Mouse (Mus musculus) intestine, embryonic 15.5 days (tissue): ENCODE results near the gene Gpr132. TPM values are rescaled to one million over a fixed set of nuclear protein-coding genes. Genes with fewer than 3 reads are reported as not detected.
A peak's percentile ranks its signal among the peaks of the same experiment; 100 is the strongest.

ENCODE experiments used
- ATAC-seq: fragments of 200-750 bp; cut with Nextera tagmentation; 2 replicates; pipeline ENCODE4 v1.8.0; 2017; ENCODE audit warnings: moderate TSS enrichment, moderate library complexity
- H3K27ac ChIP-seq: fragments of 300-500 bp; sonication (generic); 2 replicates; pipeline ENCODE4 v1.5.1; 2015; ENCODE audit warnings: mild to moderate bottlenecking, inconsistent platforms
- H3K27me3 ChIP-seq: fragments of 300-500 bp; sonication (generic); replicated peaks from 2 replicates; pipeline ENCODE4 v1.6.1; 2015; ENCODE audit warnings: inconsistent platforms
- H3K36me3 ChIP-seq: fragments of 300-500 bp; sonication (generic); 2 replicates; pipeline ENCODE4 v1.6.1; 2015; ENCODE audit warnings: inconsistent platforms
- H3K4me1 ChIP-seq: fragments of 300-500 bp; sonication (generic); replicated peaks from 2 replicates; pipeline ENCODE4 v1.6.1; 2015; ENCODE audit warnings: inconsistent platforms
- H3K4me2 ChIP-seq: fragments of 300-500 bp; sonication (generic); replicated peaks from 2 replicates; pipeline ENCODE4 v1.6.1; 2015; ENCODE audit warnings: mild to moderate bottlenecking, inconsistent platforms
- H3K4me3 ChIP-seq: fragments of 300-500 bp; sonication (generic); replicated peaks from 2 replicates; pipeline ENCODE4 v1.5.1; 2015; ENCODE audit warnings: inconsistent platforms
- H3K9ac ChIP-seq: fragments of 300-500 bp; sonication (generic); 2 replicates; pipeline ENCODE4 v1.6.1; 2015; ENCODE audit warnings: inconsistent platforms
- H3K9me3 ChIP-seq: fragments of 300-500 bp; sonication (generic); 2 replicates; pipeline ENCODE4 v1.6.1; 2016; ENCODE audit warnings: inconsistent platforms
- WGBS: fragments of 180-500 bp; shearing (Covaris S2); methylation state at CpG from one replicate; pipeline ENCODE4 v1.1.7; 2015; 5-methylcytosine and 5-hydroxymethylcytosine counted together
- polyA plus RNA-seq: library from polyadenylated mRNA; unstranded; fragments of >200 nt; fragmentation: Nextera tagmentation; extraction: Ambion mirVana; gene quantifications from 2 replicates; pipeline ENCODE4 v1.2.1, GENCODE M21; 2015

Gpr132 gene
- polyA plus RNA-seq, 1 experiment from 2014 or later: 0.24 TPM

DNA sequence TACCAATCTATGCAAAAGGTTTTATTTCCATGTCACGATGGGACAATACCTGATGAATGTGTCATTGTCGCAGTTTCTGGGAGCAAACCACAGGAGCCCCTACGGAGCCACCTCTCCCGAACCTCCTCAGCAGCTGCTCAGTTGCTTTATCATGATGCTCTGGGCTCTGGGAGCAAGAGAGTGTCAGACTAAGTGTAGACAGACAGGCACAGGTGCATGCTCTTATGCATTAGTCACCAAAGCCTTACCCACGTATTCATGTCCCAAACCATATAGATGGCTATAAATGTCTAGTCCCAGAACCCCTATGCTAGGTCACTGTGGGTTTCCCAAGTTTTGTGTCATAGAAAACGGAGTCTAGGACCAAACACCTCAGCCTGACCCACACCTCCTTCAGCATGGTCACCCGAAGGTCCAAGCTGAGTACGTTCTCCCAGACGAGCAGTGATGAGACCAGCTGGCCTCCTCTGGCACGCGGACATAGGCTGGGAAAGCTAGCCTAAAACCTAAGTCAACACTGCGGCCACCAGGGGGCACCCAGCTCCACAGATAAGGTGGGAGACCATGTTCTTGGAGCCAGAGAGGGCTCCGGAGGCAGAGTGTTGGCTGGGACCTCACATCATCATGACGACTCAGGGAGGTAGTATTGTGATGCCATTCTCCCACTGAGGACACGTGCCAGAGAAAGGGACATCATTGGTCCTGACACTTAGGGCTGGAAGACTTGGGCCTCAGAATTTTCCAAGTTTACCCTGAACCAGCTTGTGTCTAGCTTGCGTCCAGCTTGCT is 7.4 kb upstream of the Gpr132 start:
- H3K9me3 ChIP-seq: no peaks in the 10 kb centered on the region
- ATAC-seq: peak; percentile 45
- H3K4me1 ChIP-seq: peaks cover 37% of the 10 kb centered on the region
- WGBS: 25% methylated on average over 16 of the region's 16 CpGs
- no peak overlapping the region for H3K4me2 ChIP-seq
- H3K27ac ChIP-seq: no peak overlapping the region
- no peak overlapping the region for H3K9ac ChIP-seq
- no peak overlapping the region for H3K4me3 ChIP-seq
- no peaks in the 10 kb centered on the region for H3K36me3 ChIP-seq
- peaks cover 52% of the 10 kb centered on the region for H3K27me3 ChIP-seq

DNA sequence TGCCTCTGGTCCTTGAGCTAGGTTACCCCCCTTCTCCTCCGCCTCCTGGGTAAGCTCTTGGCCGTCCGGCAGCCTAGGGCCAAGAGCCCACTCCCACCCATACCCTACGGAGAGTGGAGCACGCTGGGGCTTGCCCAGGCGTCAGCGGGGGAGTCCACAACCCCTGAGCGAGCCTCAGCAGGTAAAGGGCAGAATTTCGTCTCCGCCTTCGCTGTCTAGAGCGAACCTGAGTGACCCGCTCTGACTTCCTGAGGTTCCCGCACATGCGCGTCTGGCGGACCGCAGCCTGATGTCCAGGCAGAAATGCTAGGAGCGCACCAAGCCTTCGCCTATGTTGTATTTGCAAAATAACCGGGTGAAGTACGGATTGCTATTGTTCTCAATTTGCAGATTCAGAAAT is 6.2 kb upstream of the Gpr132 start:
- peaks cover 43% of the 10 kb centered on the region for H3K4me1 ChIP-seq
- no peak for ATAC-seq
- H3K4me2 ChIP-seq: peak overlapping the region; percentile 58
- H3K27me3 ChIP-seq: peaks cover 52% of the 10 kb centered on the region
- no peak overlapping the region for H3K27ac ChIP-seq
- no peaks in the 10 kb centered on the region for H3K9me3 ChIP-seq
- peak overlapping the region; percentile 24 for H3K4me3 ChIP-seq
- WGBS: 13% methylated on average over 22 of the region's 22 CpGs
- H3K36me3 ChIP-seq: no peaks in the 10 kb centered on the region
- no peak overlapping the region for H3K9ac ChIP-seq

DNA sequence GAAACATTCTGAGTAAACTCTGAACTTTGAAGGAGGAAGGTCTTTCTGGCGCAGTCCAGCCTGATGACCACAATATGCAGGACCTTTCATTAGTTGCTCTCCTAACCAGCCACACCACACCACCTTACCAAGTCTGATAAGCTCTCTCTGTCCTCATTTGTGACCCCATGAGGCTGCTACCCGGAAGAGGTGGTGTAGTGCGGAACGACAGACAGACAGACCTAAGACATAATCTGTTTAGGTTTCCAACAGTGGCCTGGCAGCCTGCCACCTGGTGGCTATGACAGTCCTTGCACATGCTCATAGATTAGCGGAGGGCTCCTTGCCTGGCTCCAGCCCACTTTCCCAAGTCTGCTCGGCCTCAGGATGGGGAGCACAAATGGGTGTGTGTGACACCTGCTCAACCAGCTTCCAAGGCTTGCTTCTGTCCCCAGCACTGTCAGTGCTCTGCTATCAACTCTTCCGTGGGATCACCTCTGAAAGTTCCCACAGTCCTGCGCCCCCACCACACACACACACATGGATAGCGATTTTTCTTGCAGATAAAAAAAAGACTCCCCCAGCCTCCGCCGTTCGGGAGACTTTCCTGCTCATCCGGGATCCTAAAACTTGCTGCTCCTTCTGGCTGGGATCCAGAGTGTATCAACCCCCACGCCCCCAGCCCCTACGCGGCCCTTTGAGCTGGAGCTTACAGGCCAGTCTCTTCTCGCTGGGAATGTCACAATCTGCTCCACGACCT is 5.6 kb upstream of the Gpr132 start:
- H3K4me3 ChIP-seq: peak overlapping the region; percentile 24; the same call in 1 of the 2 replicates
- no peaks in the 10 kb centered on the region for H3K36me3 ChIP-seq
- no peaks in the 10 kb centered on the region for H3K9me3 ChIP-seq
- ATAC-seq: 0 out of 2 replicates have a peak, but pooled peaks have one; percentile 12
- peaks cover 43% of the 10 kb centered on the region for H3K4me1 ChIP-seq
- 19% methylated on average over 18 of the region's 18 CpGs for whole genome bisulfite sequencing
- H3K9ac ChIP-seq: no peak overlapping the region
- H3K27ac ChIP-seq: no peak overlapping the region
- H3K27me3 ChIP-seq: peaks cover 47% of the 10 kb centered on the region
- H3K4me2 ChIP-seq: peak overlapping the region; percentile 58

DNA sequence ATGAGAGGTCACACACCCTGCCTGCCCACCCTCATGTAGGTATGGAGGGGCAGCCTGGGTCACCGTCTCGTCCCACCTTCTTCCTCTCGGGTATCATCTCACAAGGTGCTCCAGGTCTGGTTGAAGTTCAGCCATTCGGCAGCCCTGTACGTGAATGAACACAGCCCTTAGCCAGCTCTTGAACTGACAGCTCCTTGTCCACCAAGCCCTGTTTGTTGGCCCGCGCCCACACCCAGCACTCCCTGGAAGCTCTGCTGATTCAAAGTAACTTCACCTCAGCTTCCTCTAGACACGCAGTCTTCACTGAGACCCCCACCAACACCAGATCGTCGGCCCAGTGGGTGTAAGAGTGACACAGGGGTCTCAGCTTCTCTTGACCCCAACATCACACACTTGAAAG is 5.0 kb upstream of the Gpr132 start:
- ATAC-seq: no peak
- Histone ChIP-seq H3K4me1 (peaks cover 45% of the 10 kb centered on the region), H3K27ac (no peak overlapping the region), H3K9ac (no peak overlapping the region), H3K36me3 (no peaks in the 10 kb centered on the region), H3K4me3 (no peak overlapping the region), H3K27me3 (peaks cover 42% of the 10 kb centered on the region), H3K9me3 (no peaks in the 10 kb centered on the region), H3K4me2 (no peak overlapping the region)
- 80% methylated on average over 10 of the region's 10 CpGs for WGBS

DNA sequence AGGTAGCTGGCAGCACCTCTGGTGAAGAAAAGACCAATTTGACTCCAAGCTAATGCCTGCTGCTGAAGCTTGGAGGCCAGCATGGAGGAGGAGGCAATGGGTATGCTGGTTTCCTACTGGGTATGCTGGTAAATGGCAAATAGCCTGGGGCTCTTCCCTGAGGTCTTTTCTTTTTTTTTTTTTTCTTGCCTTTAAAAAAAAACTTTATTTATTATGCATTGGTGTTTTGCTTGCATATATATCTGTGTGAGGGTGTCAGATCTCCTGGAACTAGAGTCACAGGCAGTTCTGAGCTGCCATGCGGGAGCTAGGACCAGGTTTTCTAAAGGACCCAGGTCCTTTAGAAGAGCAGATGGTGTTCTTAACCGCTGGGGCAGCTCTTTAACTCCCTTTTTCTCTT is 3.2 kb upstream of the Gpr132 start:
- no peak for ATAC-seq
- Histone ChIP-seq H3K4me3 (no peak overlapping the region), H3K9me3 (no peaks in the 10 kb centered on the region), H3K9ac (no peak overlapping the region), H3K4me1 (peaks cover 31% of the 10 kb centered on the region), H3K36me3 (no peaks in the 10 kb centered on the region), H3K27ac (no peak overlapping the region), H3K4me2 (no peak overlapping the region), H3K27me3 (peaks cover 25% of the 10 kb centered on the region)
- WGBS: 87% methylated on average over 2 of the region's 2 CpGs

DNA sequence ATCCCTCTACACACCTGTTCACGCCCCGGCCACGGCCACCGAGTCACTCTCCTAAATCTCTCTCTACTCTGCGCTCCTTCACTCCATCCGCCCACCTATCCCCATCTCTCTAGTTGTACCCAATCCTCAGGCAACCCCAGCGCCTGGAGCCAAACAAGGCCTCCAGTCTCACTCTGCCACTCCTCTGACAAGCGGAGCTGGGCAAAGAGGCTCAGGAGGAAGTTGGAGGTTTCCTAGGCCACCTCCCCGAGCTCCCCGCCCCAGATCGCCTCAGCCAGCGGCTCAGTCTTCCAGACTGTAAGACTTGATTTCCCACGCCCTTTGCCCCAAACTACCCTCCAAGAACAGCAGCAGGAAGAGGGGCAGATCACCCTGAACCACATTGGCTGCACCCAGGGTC is 2.7 kb upstream of the Gpr132 start:
- peak; percentile 28 for ATAC-seq
- H3K4me1 ChIP-seq: peaks cover 26% of the 10 kb centered on the region
- H3K9me3 ChIP-seq: no peaks in the 10 kb centered on the region
- no peak overlapping the region for H3K9ac ChIP-seq
- no peaks in the 10 kb centered on the region for H3K36me3 ChIP-seq
- H3K27ac ChIP-seq: no peak overlapping the region; the same call in 1 of the 2 replicates
- 0 out of 2 replicates have a peak overlapping the region, but pooled peaks have one; percentile 4 for H3K4me2 ChIP-seq
- no peak overlapping the region for H3K4me3 ChIP-seq
- WGBS: 46% methylated on average over 13 of the region's 13 CpGs
- H3K27me3 ChIP-seq: peaks cover 20% of the 10 kb centered on the region

DNA sequence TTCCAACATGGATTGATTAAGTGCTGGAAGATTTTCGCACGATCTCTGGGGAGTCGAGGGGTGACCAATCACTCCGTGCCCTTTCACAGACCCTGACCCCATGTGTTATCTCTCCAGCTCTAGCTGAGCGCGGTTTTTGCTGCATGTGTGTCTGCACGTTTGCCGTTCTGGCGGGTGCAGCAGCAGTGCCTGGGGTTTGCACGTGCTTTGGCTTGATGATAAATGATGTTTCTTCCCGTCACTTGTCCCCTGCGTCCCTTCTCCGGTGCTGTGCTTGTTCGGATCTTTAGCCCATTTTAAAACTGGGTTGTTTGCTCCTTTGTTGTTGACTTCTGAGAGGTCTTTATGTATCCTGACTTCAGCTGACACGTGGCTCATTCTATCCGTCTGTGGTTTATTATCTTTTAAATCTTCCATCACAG is 1.8 kb upstream of the Gpr132 start:
- no peak for ATAC-seq
- 9% methylated on average over 16 of the region's 16 CpGs for WGBS
- H3K4me2 ChIP-seq: no peak overlapping the region
- H3K4me3 ChIP-seq: no peak overlapping the region
- no peak overlapping the region for H3K27ac ChIP-seq
- no peak overlapping the region for H3K9ac ChIP-seq
- H3K4me1 ChIP-seq: peaks cover 26% of the 10 kb centered on the region
- H3K27me3 ChIP-seq: peaks cover 12% of the 10 kb centered on the region
- H3K36me3 ChIP-seq: no peaks in the 10 kb centered on the region
- no peaks in the 10 kb centered on the region for H3K9me3 ChIP-seq

DNA sequence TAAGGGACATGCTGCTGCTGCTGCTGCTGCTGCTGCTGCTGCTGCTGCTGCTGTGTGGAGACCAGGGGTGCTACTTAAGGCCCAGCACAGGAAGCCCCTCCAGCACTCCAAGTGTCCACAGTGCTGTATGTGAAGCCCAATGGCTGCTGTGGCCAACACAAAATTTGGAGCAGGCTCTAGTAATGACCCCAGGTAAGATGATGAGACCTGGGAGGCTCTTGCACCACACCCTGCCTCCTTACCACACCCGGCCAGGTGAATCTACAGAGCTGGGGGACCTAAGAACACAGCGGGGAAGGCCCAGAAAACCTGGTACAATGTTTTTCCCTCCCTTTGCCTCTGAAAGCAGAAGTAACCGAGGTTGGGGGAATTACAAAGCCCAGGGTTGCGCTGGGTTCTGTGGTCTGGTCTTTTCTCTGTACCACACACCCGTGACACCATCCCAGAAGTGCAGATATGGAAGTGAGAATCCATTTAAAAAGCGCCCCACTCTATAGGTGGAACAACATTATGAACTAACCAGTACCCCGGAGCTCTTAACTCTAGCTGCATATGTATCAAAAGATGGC is 838 bp downstream of the Gpr132 start:
- Histone ChIP-seq H3K4me3 (no peak overlapping the region), H3K27me3 (no peaks in the 10 kb centered on the region), H3K4me1 (peaks cover 16% of the 10 kb centered on the region), H3K4me2 (no peak overlapping the region), H3K36me3 (no peaks in the 10 kb centered on the region), H3K9me3 (no peaks in the 10 kb centered on the region), H3K27ac (no peak overlapping the region), H3K9ac (no peak overlapping the region)
- no peak for ATAC-seq
- WGBS: 86% methylated on average over 7 of the region's 7 CpGs

DNA sequence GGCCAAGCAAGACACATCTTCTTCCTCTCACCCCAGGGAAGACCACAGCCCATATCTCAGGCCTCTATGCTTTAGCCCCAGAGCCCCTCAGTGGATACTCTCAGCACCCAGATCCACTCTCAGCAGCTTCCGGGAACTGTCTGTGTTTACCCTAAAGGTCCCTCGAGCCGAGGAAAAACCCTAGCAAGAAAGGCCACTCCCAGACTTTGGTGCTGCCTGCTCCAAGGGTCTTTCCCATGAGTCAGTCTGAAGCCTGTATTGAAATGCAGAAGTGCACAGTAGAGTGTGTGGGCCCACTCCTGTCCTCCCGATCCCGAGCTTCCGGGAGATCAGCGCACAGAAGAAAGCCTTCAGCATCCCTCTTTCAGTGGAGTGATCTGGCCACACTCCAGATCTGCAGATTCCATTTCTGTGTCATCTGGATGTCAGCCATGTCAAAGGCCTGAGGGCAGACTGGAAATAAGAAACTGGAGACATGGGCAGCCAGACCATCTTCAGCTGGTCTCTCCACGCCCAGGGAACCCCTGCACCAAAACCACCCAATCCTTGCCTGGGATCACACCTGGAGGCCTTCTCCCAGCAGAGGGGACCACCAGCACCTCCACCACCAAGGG is 1.5 kb downstream of the Gpr132 start:
- no peaks in the 10 kb centered on the region for H3K9me3 ChIP-seq
- 54% methylated on average over 8 of the region's 8 CpGs for WGBS
- H3K36me3 ChIP-seq: no peaks in the 10 kb centered on the region
- no peak overlapping the region for H3K4me3 ChIP-seq
- H3K9ac ChIP-seq: no peak overlapping the region
- H3K4me1 ChIP-seq: peaks cover 16% of the 10 kb centered on the region
- H3K27ac ChIP-seq: no peak overlapping the region
- no peak for ATAC-seq
- no peak overlapping the region for H3K4me2 ChIP-seq
- no peaks in the 10 kb centered on the region for H3K27me3 ChIP-seq

DNA sequence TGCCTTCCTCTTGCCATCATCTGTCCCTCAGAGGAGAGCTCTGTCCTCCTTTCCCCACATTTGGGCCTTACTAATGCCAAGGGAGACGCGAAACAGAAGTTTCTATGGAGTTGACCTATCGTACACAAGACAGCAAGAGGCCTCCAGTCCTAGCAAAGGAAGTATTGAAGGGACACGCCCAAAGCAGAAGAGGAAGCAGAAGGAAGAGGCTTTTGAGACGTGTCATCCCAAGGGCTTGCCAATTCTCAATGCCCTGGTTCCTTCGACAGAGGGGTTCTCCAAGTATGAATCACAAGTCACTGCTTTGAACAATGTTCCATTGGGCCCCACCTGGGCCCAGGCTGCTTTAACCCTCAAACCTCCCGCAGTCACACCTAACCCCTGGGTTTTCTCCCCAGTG is 3.2 kb downstream of the Gpr132 start:
- no peak overlapping the region for H3K27ac ChIP-seq
- H3K4me2 ChIP-seq: no peak overlapping the region
- no peak overlapping the region for H3K4me3 ChIP-seq
- H3K9me3 ChIP-seq: no peaks in the 10 kb centered on the region
- peaks cover 9% of the 10 kb centered on the region for H3K4me1 ChIP-seq
- H3K9ac ChIP-seq: no peak overlapping the region
- WGBS: 80% methylated on average over 7 of the region's 7 CpGs
- no peaks in the 10 kb centered on the region for H3K36me3 ChIP-seq
- ATAC-seq: no peak
- no peaks in the 10 kb centered on the region for H3K27me3 ChIP-seq

DNA sequence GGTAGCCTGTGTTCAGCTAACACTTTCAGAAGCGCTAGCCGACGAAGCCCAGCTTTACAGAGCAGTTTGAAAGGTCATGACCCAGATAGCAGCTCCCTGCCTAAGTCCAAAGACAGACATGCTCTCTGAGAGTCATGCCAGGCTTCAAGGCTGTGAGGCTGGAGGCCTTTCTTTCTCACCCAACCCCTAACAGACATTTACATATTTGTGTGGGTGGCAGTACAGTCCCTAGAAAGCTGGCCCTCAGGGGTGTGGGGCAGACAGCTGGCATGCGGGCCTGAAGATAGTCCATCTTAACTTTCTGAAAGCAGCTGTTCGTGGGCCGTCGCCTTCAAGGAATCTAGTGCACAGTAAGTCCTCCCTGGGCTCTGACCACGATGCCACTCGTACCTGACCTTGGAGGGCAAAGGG is 6.1 kb downstream of the Gpr132 start:
- Histone ChIP-seq H3K4me1 (peaks cover 4% of the 10 kb centered on the region; the same call in 1 of the 2 replicates), H3K27me3 (no peaks in the 10 kb centered on the region), H3K27ac (no peak overlapping the region), H3K9ac (no peak overlapping the region), H3K36me3 (no peaks in the 10 kb centered on the region), H3K4me3 (no peak overlapping the region), H3K4me2 (no peak overlapping the region), H3K9me3 (no peaks in the 10 kb centered on the region)
- 67% methylated on average over 9 of the region's 9 CpGs for WGBS
- ATAC-seq: no peak

DNA sequence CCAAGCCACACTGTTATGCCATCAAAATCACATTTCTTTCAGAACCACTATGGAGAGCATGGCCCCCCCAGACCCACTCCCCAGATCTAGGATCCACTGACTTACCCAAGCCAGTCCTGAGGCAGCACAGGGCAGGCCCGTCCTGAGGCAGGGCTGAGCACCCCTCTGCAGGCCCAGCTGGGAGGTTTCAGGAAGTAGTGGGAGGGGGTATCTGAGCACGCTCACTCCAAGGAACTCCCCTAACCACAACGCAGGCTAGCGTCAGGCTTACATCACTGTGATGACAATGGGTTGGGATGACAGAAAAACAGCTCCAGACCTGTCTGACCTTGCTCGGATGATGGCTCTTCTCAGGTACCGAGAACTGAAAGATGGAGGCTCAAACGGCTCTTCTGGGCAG is 7.3 kb downstream of the Gpr132 start:
- H3K27me3 ChIP-seq: no peaks in the 10 kb centered on the region
- no peaks in the 10 kb centered on the region for H3K4me1 ChIP-seq
- H3K27ac ChIP-seq: no peak overlapping the region
- no peaks in the 10 kb centered on the region for H3K9me3 ChIP-seq
- H3K9ac ChIP-seq: no peak overlapping the region
- no peak overlapping the region for H3K4me3 ChIP-seq
- WGBS: 46% methylated on average over 7 of the region's 7 CpGs
- ATAC-seq: 0 out of 2 replicates have a peak, but pooled peaks have one; percentile 49
- no peaks in the 10 kb centered on the region for H3K36me3 ChIP-seq
- no peak overlapping the region for H3K4me2 ChIP-seq
